Comparison of ENCODE assay signal across 29 mouse cellular contexts in genomic region chr11:46204841-46205240, GRCm38 (mm10). TPM values are rescaled to one million over a fixed set of nuclear protein-coding genes. Genes with fewer than 3 reads are reported as not detected.
DNase-seq lines count a peak whose midpoint lies in the region; ATAC-seq and TF ChIP-seq lines count a peak whose summit lies in the region.
"Had no signal": no experiment of that assay in that cellular context is flagged by ENCODE, and none has a peak within 500 bp of the region (broad histone marks: within the 10 kb centered on the region; RNA-seq: fewer than 3 reads in every experiment).

No protein-coding gene starts in this region.

- no peaks in the 10 kb centered on the region for H3K36me3 ChIP-seq in heart, embryonic 13.5 days
- no peaks in the 10 kb centered on the region; the same call in 1 of the 2 replicates for H3K36me3 ChIP-seq in liver, embryonic 12.5 days
- H3K36me3 ChIP-seq in liver, postnatal 0 days (replicated peaks; ENCODE audit: insufficient read depth, low read length): peaks cover 8% of the 10 kb centered on the region
- H3K36me3 ChIP-seq in intestine, embryonic 16.5 days (ENCODE audit: control insufficient read depth, insufficient read depth, low read length): no peaks in the 10 kb centered on the region
- no peaks in the 10 kb centered on the region for H3K36me3 ChIP-seq in stomach, postnatal 0 days (ENCODE audit: control insufficient read depth, insufficient read depth, low read length)
- H3K36me3 ChIP-seq: stomach, embryonic 15.5 days had no signal

- no peak for ATAC-seq in heart, embryonic 13.5 days (ENCODE audit: extremely low read depth, insufficient number of reproducible peaks, low FRiP score, low TSS enrichment)
- no peak for ATAC-seq in liver, embryonic 12.5 days
- no peak for ATAC-seq in liver, postnatal 0 days
- no peak for ATAC-seq in intestine, embryonic 16.5 days
- ATAC-seq in stomach, postnatal 0 days (ENCODE audit: low FRiP score, low TSS enrichment): no peak
- ATAC-seq: activated CD4-positive, CD25-positive, alpha-beta regulatory T cell, adult 4 months; forebrain, embryonic 14.5 days; midbrain, embryonic 16.5 days had no signal

- H3K9ac ChIP-seq in heart, embryonic 13.5 days: no peak overlapping the region
- no peak overlapping the region for H3K9ac ChIP-seq in liver, embryonic 12.5 days
- H3K9ac ChIP-seq in liver, postnatal 0 days (replicated peaks): no peak overlapping the region
- no peak overlapping the region for H3K9ac ChIP-seq in intestine, embryonic 16.5 days (ENCODE audit: low read depth, low read length)
- no peak overlapping the region for H3K9ac ChIP-seq in stomach, postnatal 0 days (ENCODE audit: low read length)
- H3K9ac ChIP-seq: embryonic facial prominence, embryonic 12.5 days; hindbrain, embryonic 15.5 days; liver, embryonic 14.5 days; neural tube, embryonic 13.5 days; stomach, embryonic 15.5 days had no signal

- intact Hi-C loops in heart, postnatal 36 days (cut with DNase I): no loop called here

- DNase-seq in heart, postnatal 36 days: no peak
- DNase-seq in liver, postnatal 0 days: no peak
- DNase-seq in stomach, postnatal 0 days (ENCODE audit: low spot score): no peak
- DNase-seq in layer of hippocampus, postnatal 36 days: no peak
- no peak for DNase-seq in spleen, postnatal 4 days (ENCODE audit: low spot score in 2 of 2)
- DNase-seq: adrenal gland, postnatal 10 days; B cell, adult 2 months; cerebellum, adult 18-20 months; cerebellum, postnatal 14 days; gastrocnemius, adult 2 months; thymus, adult 2 months had no signal

- peak overlapping the region; percentile 78 for H3K27ac ChIP-seq in heart, embryonic 13.5 days (replicated peaks)
- 0 out of 2 replicates have a peak overlapping the region, but pooled peaks have one; percentile 13 for H3K27ac ChIP-seq in liver, embryonic 12.5 days
- no peak overlapping the region for H3K27ac ChIP-seq in liver, postnatal 0 days (ENCODE audit: low read depth)
- H3K27ac ChIP-seq in intestine, embryonic 16.5 days (ENCODE audit: low read length): peak overlapping the region; percentile 82
- peak overlapping the region; percentile 86 for H3K27ac ChIP-seq in stomach, postnatal 0 days (replicated peaks)
- H3K27ac ChIP-seq: embryonic facial prominence, embryonic 12.5 days; gastrocnemius, adult 2 months; hindbrain, embryonic 15.5 days; liver, embryonic 14.5 days; macrophage; neural tube, embryonic 13.5 days had no signal

- no peak overlapping the region for H3K4me3 ChIP-seq in heart, embryonic 13.5 days
- no peak overlapping the region for H3K4me3 ChIP-seq in liver, embryonic 12.5 days
- no peak overlapping the region for H3K4me3 ChIP-seq in liver, postnatal 0 days (ENCODE audit: low read depth, low read length)
- H3K4me3 ChIP-seq in intestine, embryonic 16.5 days (ENCODE audit: low read length): no peak overlapping the region
- no peak overlapping the region for H3K4me3 ChIP-seq in stomach, postnatal 0 days (ENCODE audit: low read depth, low read length)
- H3K4me3 ChIP-seq: embryonic facial prominence, embryonic 12.5 days; erythroblast, embryonic 14.5 days; gastrocnemius, adult 2 months; hindbrain, embryonic 15.5 days; left cerebral cortex, adult 2 months; myocyte; neural tube, embryonic 13.5 days; stomach, embryonic 15.5 days had no signal

- no peak overlapping the region for H3K4me2 ChIP-seq in heart, embryonic 13.5 days
- no peak overlapping the region for H3K4me2 ChIP-seq in liver, embryonic 12.5 days
- H3K4me2 ChIP-seq in liver, postnatal 0 days (ENCODE audit: low read depth, low read length): no peak overlapping the region
- no peak overlapping the region for H3K4me2 ChIP-seq in intestine, embryonic 16.5 days (ENCODE audit: low read depth, low read length)
- H3K4me2 ChIP-seq in stomach, postnatal 0 days (replicated peaks; ENCODE audit: low read depth): no peak overlapping the region
- H3K4me2 ChIP-seq: embryonic facial prominence, embryonic 12.5 days; hindbrain, embryonic 15.5 days; neural tube, embryonic 13.5 days; stomach, embryonic 15.5 days had no signal

- peaks cover 68% of the 10 kb centered on the region for H3K4me1 ChIP-seq in heart, embryonic 13.5 days
- no peaks in the 10 kb centered on the region for H3K4me1 ChIP-seq in liver, embryonic 12.5 days
- no peaks in the 10 kb centered on the region for H3K4me1 ChIP-seq in liver, postnatal 0 days (ENCODE audit: insufficient read depth)
- H3K4me1 ChIP-seq in intestine, embryonic 16.5 days (ENCODE audit: control insufficient read depth, insufficient read depth, low read length): peaks cover 13% of the 10 kb centered on the region
- H3K4me1 ChIP-seq in stomach, postnatal 0 days (replicated peaks; ENCODE audit: control insufficient read depth, insufficient read depth): no peaks in the 10 kb centered on the region; the same call in 1 of the 2 replicates

- TF ChIP-seq CTCF in liver, postnatal 0 days (IDR thresholded peaks at IDR 0.05; ENCODE audit: low read depth): no peak
- no peak for TF ChIP-seq CTCF in stomach, postnatal 0 days (IDR thresholded peaks at IDR 0.05; ENCODE audit: low read depth)

- no peaks in the 10 kb centered on the region for H3K27me3 ChIP-seq in heart, embryonic 13.5 days (replicated peaks)
- H3K27me3 ChIP-seq in liver, embryonic 12.5 days (replicated peaks): no peaks in the 10 kb centered on the region
- no peaks in the 10 kb centered on the region for H3K27me3 ChIP-seq in liver, postnatal 0 days (ENCODE audit: insufficient read depth, low read length)
- no peaks in the 10 kb centered on the region for H3K27me3 ChIP-seq in intestine, embryonic 16.5 days (replicated peaks; ENCODE audit: control insufficient read depth, insufficient read depth, low read length)
- no peaks in the 10 kb centered on the region for H3K27me3 ChIP-seq in stomach, postnatal 0 days (ENCODE audit: control insufficient read depth, insufficient read depth, low read length)
- H3K27me3 ChIP-seq: embryonic facial prominence, embryonic 12.5 days; hindbrain, embryonic 15.5 days; neural tube, embryonic 13.5 days; stomach, embryonic 15.5 days had no signal

- WGBS in heart, embryonic 13.5 days: 86% methylated on average over 9 of the region's 9 CpGs
- 69% methylated on average over 9 of the region's 9 CpGs for WGBS in liver, embryonic 12.5 days (ENCODE audit: insufficient replicate concordance)
- WGBS in liver, postnatal 0 days (ENCODE audit: insufficient replicate concordance): 82% methylated on average over 9 of the region's 9 CpGs
- WGBS in intestine, embryonic 16.5 days: 88% methylated on average over 9 of the region's 9 CpGs
- WGBS in stomach, postnatal 0 days: 86% methylated on average over 9 of the region's 9 CpGs

- TF ChIP-seq EP300 in liver, postnatal 0 days (IDR thresholded peaks at IDR 0.05; ENCODE audit: low read depth): no peak
- TF ChIP-seq EP300 in stomach, postnatal 0 days (optimal IDR thresholded peaks at IDR 0.05): no peak

- no peaks in the 10 kb centered on the region for H3K9me3 ChIP-seq in heart, embryonic 13.5 days
- no peaks in the 10 kb centered on the region for H3K9me3 ChIP-seq in liver, embryonic 12.5 days (replicated peaks)
- H3K9me3 ChIP-seq in liver, postnatal 0 days (ENCODE audit: low read length): no peaks in the 10 kb centered on the region
- no peaks in the 10 kb centered on the region for H3K9me3 ChIP-seq in intestine, embryonic 16.5 days (ENCODE audit: control insufficient read depth, low read length)
- H3K9me3 ChIP-seq in stomach, postnatal 0 days (ENCODE audit: control insufficient read depth, low read length): no peaks in the 10 kb centered on the region
- H3K9me3 ChIP-seq: embryonic facial prominence, embryonic 12.5 days; hindbrain, embryonic 15.5 days; neural tube, embryonic 13.5 days; stomach, embryonic 15.5 days had no signal

RNA-seq across cellular contexts. Expression of gene Fndc9, which starts 30.5 kb away (rescaled TPM):
- polyA plus RNA-seq in heart, embryonic 13.5 days (2015; fragmentation: Nextera tagmentation; extraction: Ambion mirVana): 0.06 and 0.09 TPM in 2 replicates
- not detected for total RNA-seq in heart, postnatal 36 days (2021)
- polyA plus RNA-seq in liver, embryonic 12.5 days (2016; fragmentation: Nextera tagmentation; extraction: Ambion mirVana): not detected in 2 replicates
- polyA plus RNA-seq in liver, postnatal 0 days (2015; fragmentation: Nextera tagmentation; extraction: Ambion mirVana): 0.06 and 0.13 TPM in 2 replicates
- polyA plus RNA-seq in intestine, embryonic 16.5 days (2015; fragmentation: Nextera tagmentation; extraction: Ambion mirVana): 0.09 and 0.15 TPM in 2 replicates
- polyA plus RNA-seq in stomach, postnatal 0 days (2015; fragmentation: Nextera tagmentation; extraction: Ambion mirVana): 6.9 and 8.2 TPM in 2 replicates
- total RNA-seq in layer of hippocampus, postnatal 36 days (2021): 1 to 10 TPM in 1 of 2 experiments, under 1 TPM in 1; 0.92 to 1.3 TPM
- total RNA-seq: adrenal gland, postnatal 10 days; gastrocnemius, adult 2 months; hematopoietic stem cell, adult 5-6 weeks had no signal
- polyA plus RNA-seq: erythroblast, embryonic 14.5 days; liver, embryonic 14.5 days; lung, postnatal 0 days; macrophage; spleen, adult 2 months had no signal

RNA-seq across cellular contexts. Expression of gene Nipal4, which starts 38.5 kb away (rescaled TPM):
- polyA plus RNA-seq in heart, embryonic 13.5 days (2015; fragmentation: Nextera tagmentation; extraction: Ambion mirVana): 13.0 TPM in 2 replicates
- under 1 TPM; 0.08 to 0.11 TPM for total RNA-seq in heart, postnatal 36 days (2021)
- 0.13 and 0.26 TPM in 2 replicates for polyA plus RNA-seq in liver, embryonic 12.5 days (2016; fragmentation: Nextera tagmentation; extraction: Ambion mirVana)
- not detected in 2 replicates for polyA plus RNA-seq in liver, postnatal 0 days (2015; fragmentation: Nextera tagmentation; extraction: Ambion mirVana)
- 3.7 TPM in 2 replicates for polyA plus RNA-seq in intestine, embryonic 16.5 days (2015; fragmentation: Nextera tagmentation; extraction: Ambion mirVana)
- polyA plus RNA-seq in stomach, postnatal 0 days (2015; fragmentation: Nextera tagmentation; extraction: Ambion mirVana): 29.2 and 30.0 TPM in 2 replicates
- 1 to 10 TPM; 2.3 to 2.7 TPM for total RNA-seq in layer of hippocampus, postnatal 36 days (2021)
- total RNA-seq: gastrocnemius, adult 2 months; hematopoietic stem cell, adult 5-6 weeks had no signal
- polyA plus RNA-seq: erythroblast, embryonic 14.5 days; macrophage had no signal
